Mouse (Mus musculus): Measurements from ENCODE around the gene Hist1h3e.
A peak's percentile ranks its signal among the peaks of the same experiment; 100 is the strongest.

DNA sequence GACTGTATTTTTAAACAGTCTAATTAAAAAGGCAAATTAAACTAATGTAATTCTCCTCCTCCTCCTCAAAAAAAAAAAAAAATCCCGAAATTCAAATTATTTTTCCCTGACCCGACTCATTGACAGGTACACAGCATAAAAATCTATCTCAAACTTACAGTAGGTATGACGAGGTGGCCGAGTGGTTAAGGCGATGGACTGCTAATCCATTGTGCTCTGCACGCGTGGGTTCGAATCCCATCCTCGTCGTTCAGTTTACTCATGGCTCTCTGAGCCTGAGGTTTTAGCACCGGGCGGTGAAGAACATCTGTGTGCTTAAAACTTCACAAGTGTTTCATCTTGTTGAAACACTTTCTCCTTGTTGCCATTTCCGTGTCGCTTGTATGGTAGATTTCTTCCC, 40.5 kb downstream of the Hist1h3e start:
- TF ChIP-seq POLR2A (IDR thresholded peaks at IDR 0.05; ENCODE audit: insufficient read depth, low read length) (no peak), EP300 (IDR thresholded peaks at IDR 0.05; ENCODE audit: insufficient read depth, low read depth, low read length) (0 out of 2 replicates have a peak, but pooled peaks have one; percentile 12), CTCF (IDR thresholded peaks at IDR 0.05; ENCODE audit: low read depth, low read length) (no peak)

All from ES-Bruce4 (cell line).